Mouse (Mus musculus) spleen, postnatal 4 days (tissue): Measurements from ENCODE around the gene Cntn1.

Experiments used
- DNase-seq, 2 experiments: peaks; one replicate each; pipeline ENCODE4 v3.0.0; 2022; ENCODE audit warnings: low spot score in 2 of 2

Gene Cntn1

GRCm38 (mm10) chr15:92050996-92051352 is at the start of gene Cntn1:
Gene Cntn1 (plus strand): TSS chr15:92051165.
- no peak for DNase-seq

DNA sequence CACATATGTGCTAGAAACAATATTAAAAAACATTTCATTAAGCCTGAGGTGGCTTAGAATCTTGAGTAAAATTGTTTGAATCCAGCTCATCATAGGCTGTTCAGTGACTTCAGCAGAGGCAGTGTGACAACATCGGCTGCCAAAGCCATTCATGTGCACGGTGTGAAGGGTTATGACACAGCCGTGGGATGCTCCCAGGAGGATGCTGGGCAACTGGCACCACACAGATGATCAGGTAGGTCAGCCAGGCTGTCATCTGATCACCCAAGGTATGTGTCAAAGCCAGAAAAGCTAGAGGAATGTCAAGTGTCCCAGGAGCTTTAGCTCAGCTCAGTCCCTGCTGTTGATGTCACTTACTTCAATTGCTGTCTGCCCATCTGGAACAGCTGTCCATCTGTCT is 49.5 kb upstream of the Cntn1 start:
- no peak for DNase-seq

DNA sequence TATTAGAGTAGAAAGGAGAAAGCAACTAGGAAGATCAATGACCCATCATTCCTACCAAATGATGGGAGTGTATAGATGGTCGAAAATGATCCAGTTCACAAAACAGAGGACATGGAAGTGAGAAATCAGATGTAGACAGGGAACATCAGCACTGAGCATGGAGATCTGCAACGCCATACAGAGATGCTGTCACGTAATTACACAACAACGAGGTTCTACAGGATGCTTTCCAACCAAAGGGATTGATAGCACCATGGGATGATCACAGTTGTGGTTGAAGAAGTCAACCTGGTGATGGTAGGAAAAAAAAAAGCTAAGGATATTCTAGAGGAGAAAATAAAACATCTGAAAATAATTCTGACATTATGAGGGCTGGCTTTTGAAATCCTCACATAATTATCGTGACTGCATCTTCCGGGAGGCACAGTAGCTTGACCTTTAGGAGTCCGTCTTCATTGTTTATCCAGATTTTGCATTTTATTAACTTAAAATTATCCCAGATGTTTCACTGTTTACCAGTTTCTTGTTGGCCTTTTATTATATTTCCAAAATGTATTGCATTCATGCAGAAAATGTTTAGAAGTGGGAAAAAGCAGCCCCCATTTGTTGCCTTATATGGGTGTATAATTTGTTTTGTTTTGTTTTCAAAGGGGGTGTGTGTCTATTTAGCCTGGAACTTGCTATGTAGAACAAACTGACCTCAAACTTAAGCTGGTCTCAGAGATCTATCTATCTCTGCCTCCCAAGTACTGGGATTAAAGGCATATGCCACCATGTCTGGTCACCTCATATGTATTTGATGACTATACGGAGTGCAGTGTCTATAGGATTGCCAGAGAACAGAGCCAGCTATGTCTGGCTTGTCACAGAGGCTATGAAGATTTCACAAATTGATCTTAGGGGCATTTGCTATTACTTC is 38.5 kb upstream of the Cntn1 start:
- no peak for DNase-seq

GRCm38 (mm10) chr15:92034111-92034510 is 16.9 kb upstream of the Cntn1 start:
- no peak for DNase-seq

DNA sequence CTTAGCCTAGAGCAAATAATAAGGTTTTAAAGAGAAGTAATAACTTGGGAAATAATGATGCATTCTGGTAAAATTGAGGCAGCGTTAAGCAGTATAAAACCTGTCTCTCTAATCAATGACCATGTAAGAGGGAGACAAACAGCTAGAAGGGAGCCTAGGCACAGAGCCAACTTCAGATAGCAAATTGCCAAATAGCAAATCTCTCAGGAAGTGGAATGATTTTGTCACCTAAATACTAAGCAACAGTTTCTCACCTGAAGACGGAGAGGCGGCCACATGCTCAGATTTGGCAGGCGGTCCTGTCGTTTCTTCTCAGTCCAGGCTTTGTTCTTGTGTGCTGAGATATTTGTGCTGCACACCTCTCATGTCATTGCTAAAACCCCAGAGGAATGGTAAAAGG is 8.4 kb upstream of the Cntn1 start:
- DNase-seq = no peak

DNA sequence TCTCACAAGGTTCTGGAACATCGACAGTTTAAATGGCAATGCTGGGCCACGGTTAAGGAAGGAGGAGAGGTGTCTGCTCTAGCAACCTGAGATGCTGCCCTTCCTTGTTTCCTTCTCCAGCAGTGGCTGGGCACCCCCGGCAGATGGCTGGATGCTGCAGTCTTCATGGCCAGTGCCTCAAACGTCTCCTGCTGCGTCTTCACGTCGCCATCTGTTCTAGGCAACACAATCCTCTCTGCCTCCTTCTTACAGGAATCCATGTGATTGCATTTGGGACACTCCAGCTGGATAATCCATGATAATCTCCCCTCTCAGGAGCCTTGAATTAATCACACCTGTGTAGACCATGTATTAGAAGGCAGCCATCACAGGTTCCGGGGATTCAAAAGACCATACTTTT is 4.9 kb upstream of the Cntn1 start:
- no peak for DNase-seq

GRCm38 (mm10) chr15:92048031-92048430 is 2.9 kb upstream of the Cntn1 start:
- no peak for DNase-seq

GRCm38 (mm10) chr15:92048531-92048930 is 2.4 kb upstream of the Cntn1 start:
- no peak for DNase-seq

- DNase-seq = no peak
These were observed 578 bp downstream of the Cntn1 start for GRCm38 (mm10) chr15:92051353-92052132.

DNA sequence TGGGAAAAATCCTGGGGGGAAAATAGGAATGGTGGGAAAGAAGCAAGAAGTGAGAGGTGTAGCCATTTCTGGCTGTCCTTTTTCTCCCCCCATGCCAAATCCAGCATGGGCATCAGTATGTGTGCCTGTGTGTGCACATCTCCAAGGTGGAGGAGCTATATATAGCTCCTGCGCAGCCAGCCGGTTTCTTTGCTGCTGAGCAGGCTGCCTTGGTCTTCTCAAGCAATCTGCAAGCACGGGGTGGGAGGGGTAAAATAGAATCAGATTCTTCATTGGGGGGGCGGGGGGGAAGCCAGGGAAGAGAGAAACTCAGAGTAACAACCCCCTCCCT is 1.1 kb downstream of the Cntn1 start:
- DNase-seq = no peak

DNA sequence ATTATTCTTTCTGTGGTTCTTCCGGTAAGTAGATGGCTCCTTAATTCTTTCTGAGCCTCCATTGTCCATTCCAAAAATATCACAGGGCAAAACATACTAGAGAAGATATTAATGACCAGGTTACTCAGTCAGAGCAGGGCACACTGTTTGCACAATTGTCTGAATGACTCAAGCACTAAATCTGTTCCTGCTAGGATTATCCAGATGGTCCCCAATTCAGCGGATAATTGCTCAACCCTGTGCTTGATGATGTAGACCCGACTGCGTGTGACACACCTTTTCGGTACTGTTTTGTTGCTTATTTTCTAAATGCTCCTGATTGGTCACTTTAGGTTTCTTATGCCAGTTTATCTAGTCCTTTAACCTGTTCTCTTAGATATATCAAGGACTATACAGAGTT is 6.6 kb downstream of the Cntn1 start:
- DNase-seq = no peak

- DNase-seq = no peak
These were observed 10.0 kb downstream of the Cntn1 start for GRCm38 (mm10) chr15:92060986-92061385.

GRCm38 (mm10) chr15:92079416-92079815 is 28.5 kb downstream of the Cntn1 start:
- no peak for DNase-seq

GRCm38 (mm10) chr15:92085876-92086275 is 34.9 kb downstream of the Cntn1 start:
- no peak for DNase-seq

DNA sequence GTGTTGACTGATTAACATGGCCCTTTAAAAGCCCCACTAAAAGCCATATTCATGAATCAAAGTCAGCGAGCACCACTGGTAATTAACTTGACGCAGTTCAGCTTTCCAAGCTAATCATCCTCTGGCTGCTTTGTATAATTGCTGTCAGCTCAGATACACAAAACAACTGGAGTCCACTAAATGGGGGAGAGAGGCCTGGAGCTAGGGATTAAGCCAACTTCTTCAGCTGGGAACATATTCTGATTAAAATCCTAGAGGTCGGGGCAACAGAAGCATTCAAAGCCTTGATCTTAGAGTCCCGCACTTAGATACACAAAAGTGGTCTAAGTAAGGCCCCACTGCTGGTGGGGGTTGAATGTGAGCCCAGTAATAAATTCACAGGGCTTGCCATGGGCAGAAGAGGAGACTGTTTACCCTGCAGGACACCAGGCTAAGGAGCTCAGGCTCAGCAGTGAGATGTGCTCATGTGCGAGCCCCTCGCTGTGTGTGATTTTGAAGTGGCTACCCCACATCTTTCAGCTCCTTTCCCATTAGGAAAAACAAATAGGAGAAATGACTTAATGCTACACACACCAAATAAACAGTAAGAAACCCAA is 36.8 kb downstream of the Cntn1 start:
- no peak for DNase-seq

DNA sequence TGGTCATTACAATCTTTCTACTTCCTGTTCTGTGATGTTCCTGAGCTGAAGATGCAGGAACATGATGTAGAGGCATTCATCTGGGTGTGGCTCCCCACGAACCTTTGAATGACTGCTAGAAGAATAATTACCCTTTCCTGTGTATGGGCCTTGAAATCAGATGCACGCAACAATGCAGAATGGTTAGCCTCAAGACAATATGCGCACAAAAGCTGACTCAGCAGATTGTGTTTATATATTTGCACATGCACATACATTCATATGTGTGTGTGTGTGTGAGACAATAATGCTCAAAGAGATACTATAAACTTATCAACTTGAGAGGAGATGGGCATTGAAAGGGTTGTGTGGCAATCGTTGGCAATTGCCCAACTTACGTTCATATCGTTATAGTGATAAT is 39.8 kb downstream of the Cntn1 start:
- DNase-seq = no peak

DNA sequence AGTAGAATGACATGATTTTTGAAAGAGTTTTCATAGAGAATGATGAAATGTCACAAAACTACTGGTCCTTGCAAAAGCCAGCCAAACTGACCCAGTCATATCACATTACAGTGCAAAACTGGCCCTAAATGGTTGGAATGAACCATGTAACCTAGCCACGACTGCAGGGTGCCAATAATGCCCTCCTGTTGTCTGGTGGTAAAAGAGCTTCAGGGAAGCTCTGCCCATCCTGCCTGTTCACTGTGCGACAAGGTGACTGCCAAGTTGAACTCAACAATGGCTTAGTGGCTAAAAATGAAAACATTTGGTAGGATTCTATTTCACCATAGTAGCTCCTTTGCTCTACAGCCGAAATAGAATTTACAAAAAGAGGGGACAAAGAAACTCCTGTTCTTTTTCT is 41.1 kb downstream of the Cntn1 start:
- DNase-seq = no peak

- DNase-seq = no peak
These were observed 48.6 kb downstream of the Cntn1 start for GRCm38 (mm10) chr15:92099410-92100174.

GRCm38 (mm10) chr15:92101956-92102355 is 51.0 kb downstream of the Cntn1 start:
- no peak for DNase-seq

- no peak for DNase-seq
These were observed 61.5 kb downstream of the Cntn1 start for GRCm38 (mm10) chr15:92112455-92112854.

DNA sequence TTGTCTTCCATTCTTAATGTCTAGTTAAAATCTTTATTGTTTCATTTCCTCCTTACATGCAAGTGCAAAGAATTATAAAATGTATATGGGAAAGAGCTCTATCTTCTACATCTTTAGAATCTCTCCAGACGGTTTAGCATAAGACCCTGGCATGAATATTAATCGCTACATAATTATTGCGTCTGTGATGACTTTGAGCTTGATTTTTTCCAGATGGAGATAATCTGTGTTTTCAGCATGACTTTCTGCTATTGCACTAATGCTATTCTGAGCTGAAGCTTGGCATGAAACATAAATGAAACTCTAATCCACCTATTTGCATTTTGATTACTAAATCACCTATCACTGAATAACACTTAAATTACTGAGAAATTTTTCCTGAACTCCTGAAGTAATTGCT is 82.0 kb downstream of the Cntn1 start:
- DNase-seq = no peak

DNA sequence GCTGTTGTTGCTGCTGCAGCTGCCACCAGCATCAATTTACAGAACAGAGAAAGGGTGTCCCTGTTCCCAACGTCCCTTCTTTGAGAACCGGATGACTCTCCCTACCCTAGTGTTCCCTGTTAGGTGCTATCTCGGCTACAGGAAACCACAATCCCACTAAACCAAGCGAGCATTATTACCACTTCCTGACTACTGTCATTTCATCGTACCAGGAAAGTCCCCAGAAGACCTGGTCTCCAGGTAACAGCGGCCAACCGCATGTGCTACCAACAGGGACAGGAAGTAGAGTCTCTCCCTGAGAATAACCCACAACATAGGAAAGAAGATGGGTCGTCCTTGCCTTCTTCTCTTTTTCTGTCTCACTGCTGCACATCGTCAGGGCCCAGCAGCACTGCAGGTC is 83.3 kb downstream of the Cntn1 start:
- no peak for DNase-seq
